Mouse (Mus musculus) cerebellum, adult 18-20 months (tissue): ENCODE results near the gene Prph.

Experiments
- DNase-seq, 2 experiments: peaks; one replicate each; pipeline ENCODE4 v3.0.0; 2021

The Prph gene

DNA sequence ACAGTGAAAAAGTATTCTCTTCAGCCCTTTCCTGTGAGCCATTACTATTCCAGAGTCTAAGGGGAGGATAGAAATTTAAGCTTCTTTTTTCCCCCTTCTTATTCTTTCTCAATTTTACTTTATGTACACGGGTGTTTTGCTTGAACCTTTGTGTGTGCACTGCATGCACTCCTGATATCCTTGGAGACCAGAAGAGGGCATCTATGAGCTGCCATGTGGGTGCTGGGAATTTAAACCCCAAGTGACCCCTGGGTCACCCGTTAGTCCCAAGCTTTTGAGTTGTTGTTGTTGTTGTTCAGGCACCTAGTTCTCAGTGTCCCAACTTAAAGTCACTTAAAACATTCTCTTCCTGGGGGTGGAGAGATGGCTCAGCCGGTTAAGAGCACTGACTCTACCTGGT is 45.0 kb downstream of the Prph start:
- no peak for DNase-seq

DNA sequence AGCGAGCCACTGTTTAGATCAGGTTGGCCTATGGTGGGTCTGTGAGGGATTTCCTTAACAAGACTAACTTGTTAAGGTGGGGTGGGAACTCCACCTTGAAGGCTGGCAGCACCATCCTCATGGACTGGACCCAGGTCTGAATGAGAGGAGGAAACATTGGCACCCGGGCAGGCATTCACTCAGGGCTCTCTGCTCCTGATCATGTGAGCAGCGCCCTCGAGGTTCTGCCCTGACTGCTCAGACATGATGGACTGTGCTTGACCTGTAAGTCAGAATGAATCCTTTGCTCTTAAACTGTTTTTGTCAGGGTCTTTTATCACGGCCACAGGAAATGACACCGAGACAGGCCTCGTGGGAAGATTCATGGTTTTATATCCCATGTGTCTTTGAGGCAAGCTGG is 50.3 kb downstream of the Prph start:
- no peak for DNase-seq

DNA sequence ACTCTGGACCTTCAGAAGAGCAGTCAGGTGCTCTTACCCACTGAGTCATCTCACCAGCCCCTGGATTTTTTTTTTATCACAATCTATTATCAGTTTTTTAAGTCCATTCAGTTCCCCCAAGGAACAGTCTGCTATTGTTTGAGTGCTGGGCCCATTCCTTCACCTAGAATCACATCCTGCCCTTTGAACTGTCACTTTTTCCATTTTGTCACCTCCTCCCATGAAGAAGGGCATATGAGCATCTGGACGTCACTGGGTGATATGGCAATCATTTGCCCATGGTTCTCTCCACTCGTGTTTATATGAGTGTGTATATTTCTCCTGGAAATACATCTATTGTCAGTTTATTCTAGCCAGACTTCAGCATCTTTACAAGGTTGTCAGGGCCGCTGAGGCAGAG is 52.9 kb downstream of the Prph start:
- DNase-seq: no peak
